Mouse (Mus musculus) hindbrain, embryonic 11.5 days (tissue): Measurements from ENCODE around the gene Siglec1. TPM values are rescaled to one million over a fixed set of nuclear protein-coding genes. Genes with fewer than 3 reads are reported as not detected.

ENCODE experiments used
- ATAC-seq: fragments of 200-750 bp; cut with Nextera tagmentation; 2 replicates; pipeline ENCODE4 v1.8.0; 2017; ENCODE audit warnings: mild to moderate bottlenecking, moderate TSS enrichment, moderate library complexity; ENCODE audit not compliant: low FRiP score
- DNase-seq: peaks from one replicate; pipeline ENCODE4 v3.0.0-alpha.2; 2015; ENCODE audit warnings: low spot score
- H3K27ac ChIP-seq: fragments of 300-500 bp; sonication (generic); 2 replicates; pipeline ENCODE4 v1.5.1; 2014; ENCODE audit warnings: mild to moderate bottlenecking, low read depth, low read length
- H3K27me3 ChIP-seq: fragments of 300-500 bp; sonication (generic); 2 replicates; pipeline ENCODE4 v1.6.1; 2014; ENCODE audit warnings: mild to moderate bottlenecking, low read length, moderate library complexity, mixed read lengths; ENCODE audit not compliant: control insufficient read depth, insufficient read depth
- H3K36me3 ChIP-seq: fragments of 300-500 bp; sonication (generic); 2 replicates; pipeline ENCODE4 v1.6.1; 2014; ENCODE audit warnings: mild to moderate bottlenecking, low read length, moderate library complexity, mixed read lengths; ENCODE audit not compliant: control insufficient read depth, insufficient read depth
- H3K4me1 ChIP-seq: fragments of 300-500 bp; sonication (generic); replicated peaks from 2 replicates; pipeline ENCODE4 v1.6.1; 2014; ENCODE audit warnings: low read length, mixed read lengths; ENCODE audit not compliant: control insufficient read depth, insufficient read depth
- H3K4me2 ChIP-seq: fragments of 300-500 bp; sonication (generic); replicated peaks from 2 replicates; pipeline ENCODE4 v1.6.1; 2014; ENCODE audit warnings: mild to moderate bottlenecking, low read depth, low read length
- H3K4me3 ChIP-seq: fragments of 300-500 bp; sonication (generic); 2 replicates; pipeline ENCODE4 v1.5.1; 2014; ENCODE audit warnings: low read depth, low read length
- H3K9ac ChIP-seq: fragments of 300-500 bp; sonication (generic); 2 replicates; pipeline ENCODE4 v1.6.1; 2014; ENCODE audit warnings: low read depth, low read length
- H3K9me3 ChIP-seq: fragments of 300-500 bp; sonication (generic); 2 replicates; pipeline ENCODE4 v1.6.1; 2016; ENCODE audit warnings: low read length; ENCODE audit not compliant: control insufficient read depth
- WGBS: fragments of 180-500 bp; shearing (Covaris S2); extraction: QIAGEN DNeasy Blood & Tissue Kit; methylation state at CpG from one replicate; pipeline ENCODE4 v1.1.7; 2014; 5-methylcytosine and 5-hydroxymethylcytosine counted together
- polyA plus RNA-seq: library from polyadenylated mRNA; unstranded; fragments of >200 nt; fragmentation: Nextera tagmentation; extraction: Ambion mirVana; gene quantifications from 2 replicates; pipeline ENCODE4 v1.2.1, GENCODE M21; 2014

The Siglec1 gene
- polyA plus RNA-seq, 1 experiment from 2014 or later, result 0.15 TPM

- Histone ChIP-seq H3K9ac (no peak overlapping the region), H3K27ac (no peak overlapping the region), H3K27me3 (peaks cover 34% of the 10 kb centered on the region), H3K9me3 (no peaks in the 10 kb centered on the region), H3K36me3 (no peaks in the 10 kb centered on the region), H3K4me2 (no peak overlapping the region), H3K4me3 (no peak overlapping the region), H3K4me1 (0 out of 2 replicates have a peak, but pooled peaks cover 2% of the 10 kb centered on the region)
- ATAC-seq, result no peak
- no peak for DNase-seq
- WGBS, result 69% methylated on average over 9 of the region's 9 CpGs
Measured at GRCm38 (mm10) chr2:131059781-131060540, 26.6 kb downstream of the Siglec1 start.

GRCm38 (mm10) chr2:131059377-131059776 is 27.2 kb downstream of the Siglec1 start:
- H3K4me2 ChIP-seq, result no peak overlapping the region
- H3K27me3 ChIP-seq, result peaks cover 37% of the 10 kb centered on the region
- H3K36me3 ChIP-seq, result no peaks in the 10 kb centered on the region
- H3K4me3 ChIP-seq, result no peak overlapping the region
- DNase-seq (no peak), ATAC-seq (no peak)
- no peak overlapping the region for H3K9ac ChIP-seq
- no peak overlapping the region for H3K27ac ChIP-seq
- 78% methylated on average over 1 of the region's 1 CpGs for WGBS
- no peaks in the 10 kb centered on the region for H3K9me3 ChIP-seq
- peaks cover 2% of the 10 kb centered on the region; the same call in 1 of the 2 replicates for H3K4me1 ChIP-seq

DNA sequence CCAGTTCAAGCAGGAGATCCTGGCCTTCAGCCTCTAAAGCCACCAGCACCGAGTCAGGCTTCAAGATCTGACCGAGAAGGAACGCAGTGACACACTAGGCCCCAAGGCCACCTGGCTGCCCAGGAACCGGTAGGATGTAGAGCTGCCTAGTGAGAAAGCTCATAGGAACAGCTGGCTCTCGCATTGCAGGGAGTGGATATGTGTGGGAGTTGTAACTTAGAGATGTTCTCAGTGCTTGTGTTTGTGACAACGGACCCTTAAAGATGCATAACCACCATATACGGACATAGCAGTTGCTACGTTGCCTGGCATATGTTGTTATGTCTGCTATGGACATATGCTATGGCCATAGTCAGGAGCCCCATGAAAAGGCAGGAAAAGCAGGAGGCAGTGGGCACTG is 27.9 kb downstream of the Siglec1 start:
- no peak overlapping the region for H3K4me2 ChIP-seq
- no peak overlapping the region for H3K4me3 ChIP-seq
- WGBS, result 96% methylated on average over 8 of the region's 8 CpGs
- peaks cover 7% of the 10 kb centered on the region for H3K4me1 ChIP-seq
- H3K27ac ChIP-seq, result no peak overlapping the region
- H3K27me3 ChIP-seq, result peaks cover 41% of the 10 kb centered on the region
- H3K9me3 ChIP-seq, result no peaks in the 10 kb centered on the region
- no peak for ATAC-seq
- no peak overlapping the region for H3K9ac ChIP-seq
- no peaks in the 10 kb centered on the region for H3K36me3 ChIP-seq
- DNase-seq, result no peak

DNA sequence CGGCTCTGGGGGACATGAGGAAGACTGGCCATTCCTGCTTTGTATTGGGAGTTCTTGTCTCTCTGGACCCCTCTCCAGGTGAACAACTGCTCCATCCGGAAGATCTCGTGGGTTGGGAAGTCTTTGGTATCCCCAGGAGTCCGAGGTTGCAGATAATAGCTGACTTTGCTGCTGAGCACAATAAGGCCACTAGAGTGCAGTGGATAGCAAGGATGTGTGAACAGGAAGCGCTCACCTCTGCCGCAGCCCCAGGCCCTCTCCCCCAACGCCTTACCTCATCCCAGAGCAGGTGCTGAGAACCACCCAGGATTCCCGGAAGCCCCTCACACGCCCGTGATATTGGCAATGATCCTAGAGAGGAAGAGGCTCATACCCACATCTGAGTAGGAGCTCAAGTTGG is 30.4 kb downstream of the Siglec1 start:
- peak; percentile 22; the same call in 1 of the 2 replicates for ATAC-seq
- H3K4me3 ChIP-seq, result no peak overlapping the region
- WGBS, result 4% methylated on average over 10 of the region's 10 CpGs
- peaks cover 45% of the 10 kb centered on the region for H3K27me3 ChIP-seq
- H3K4me2 ChIP-seq, result no peak overlapping the region
- H3K9ac ChIP-seq, result no peak overlapping the region
- peak; percentile 55 for DNase-seq
- H3K4me1 ChIP-seq, result peaks cover 5% of the 10 kb centered on the region
- no peaks in the 10 kb centered on the region for H3K36me3 ChIP-seq
- no peaks in the 10 kb centered on the region for H3K9me3 ChIP-seq
- no peak overlapping the region for H3K27ac ChIP-seq

DNA sequence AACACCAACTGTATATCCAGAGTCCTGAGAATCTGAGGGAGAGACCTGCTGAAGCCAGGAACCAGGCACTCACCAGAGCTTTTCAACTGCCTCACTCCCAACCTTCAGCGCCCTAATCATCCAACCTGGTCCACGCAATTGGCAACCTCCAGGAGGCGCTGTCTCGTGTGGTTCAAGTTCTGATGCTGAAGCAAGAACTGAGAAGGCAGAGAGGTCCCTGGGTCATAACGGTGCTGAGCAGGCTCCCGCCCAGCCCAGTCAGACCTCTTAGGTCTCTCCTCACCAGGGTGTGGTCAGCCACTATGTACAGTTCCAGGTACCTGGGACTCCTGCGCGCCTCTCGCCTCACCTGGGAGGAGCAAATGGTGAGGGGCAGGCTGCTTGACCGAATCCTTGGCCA is 30.9 kb downstream of the Siglec1 start:
- Histone ChIP-seq H3K9me3 (no peaks in the 10 kb centered on the region), H3K27ac (no peak overlapping the region), H3K4me3 (no peak overlapping the region), H3K4me1 (peaks cover 5% of the 10 kb centered on the region), H3K4me2 (no peak overlapping the region), H3K9ac (no peak overlapping the region), H3K27me3 (peaks cover 45% of the 10 kb centered on the region), H3K36me3 (no peaks in the 10 kb centered on the region)
- DNase-seq (peak; percentile 83), ATAC-seq (peak; percentile 60; the same call in 1 of the 2 replicates)
- WGBS, result 2% methylated on average over 10 of the region's 10 CpGs

DNA sequence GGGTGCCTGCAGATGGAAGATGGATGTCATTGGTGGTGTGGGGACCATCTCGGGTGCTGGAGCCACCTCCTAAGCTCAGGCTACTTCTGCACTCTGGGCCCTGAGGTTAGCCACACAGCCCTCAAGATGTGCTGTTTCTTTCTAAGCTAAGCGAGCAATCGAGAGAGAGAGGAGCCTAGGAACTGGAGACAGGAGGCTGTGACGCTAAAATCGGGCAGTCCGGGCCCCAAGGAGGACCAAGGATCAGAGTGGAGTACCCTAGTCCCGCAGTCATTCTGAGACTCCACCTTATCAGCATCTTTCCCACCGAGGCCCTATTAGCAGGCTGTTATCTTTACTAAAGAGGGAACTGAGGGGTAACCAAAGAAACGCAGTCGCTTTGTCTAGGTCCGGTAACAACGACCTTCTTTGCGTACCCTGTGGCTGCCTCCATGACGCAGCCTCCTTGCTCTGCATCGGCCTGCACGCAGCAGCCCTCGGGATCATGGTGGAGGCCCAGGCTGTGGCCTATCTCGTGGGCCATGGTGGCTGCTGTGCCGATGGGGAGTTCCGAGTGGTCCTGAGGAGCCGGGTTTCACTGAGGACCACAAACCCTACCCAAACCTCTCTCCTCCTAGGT is 31.8 kb downstream of the Siglec1 start:
- ATAC-seq (0 out of 2 replicates have a peak, but pooled peaks have one; percentile 17), DNase-seq (peak; percentile 55)
- Histone ChIP-seq H3K9ac (no peak overlapping the region), H3K27me3 (peaks cover 45% of the 10 kb centered on the region), H3K4me1 (peaks cover 5% of the 10 kb centered on the region), H3K36me3 (no peaks in the 10 kb centered on the region), H3K4me3 (peak overlapping the region; percentile 15; the same call in 1 of the 2 replicates), H3K4me2 (peak overlapping the region; percentile 43), H3K27ac (no peak overlapping the region), H3K9me3 (no peaks in the 10 kb centered on the region)
- WGBS, result 2% methylated on average over 21 of the region's 21 CpGs

DNA sequence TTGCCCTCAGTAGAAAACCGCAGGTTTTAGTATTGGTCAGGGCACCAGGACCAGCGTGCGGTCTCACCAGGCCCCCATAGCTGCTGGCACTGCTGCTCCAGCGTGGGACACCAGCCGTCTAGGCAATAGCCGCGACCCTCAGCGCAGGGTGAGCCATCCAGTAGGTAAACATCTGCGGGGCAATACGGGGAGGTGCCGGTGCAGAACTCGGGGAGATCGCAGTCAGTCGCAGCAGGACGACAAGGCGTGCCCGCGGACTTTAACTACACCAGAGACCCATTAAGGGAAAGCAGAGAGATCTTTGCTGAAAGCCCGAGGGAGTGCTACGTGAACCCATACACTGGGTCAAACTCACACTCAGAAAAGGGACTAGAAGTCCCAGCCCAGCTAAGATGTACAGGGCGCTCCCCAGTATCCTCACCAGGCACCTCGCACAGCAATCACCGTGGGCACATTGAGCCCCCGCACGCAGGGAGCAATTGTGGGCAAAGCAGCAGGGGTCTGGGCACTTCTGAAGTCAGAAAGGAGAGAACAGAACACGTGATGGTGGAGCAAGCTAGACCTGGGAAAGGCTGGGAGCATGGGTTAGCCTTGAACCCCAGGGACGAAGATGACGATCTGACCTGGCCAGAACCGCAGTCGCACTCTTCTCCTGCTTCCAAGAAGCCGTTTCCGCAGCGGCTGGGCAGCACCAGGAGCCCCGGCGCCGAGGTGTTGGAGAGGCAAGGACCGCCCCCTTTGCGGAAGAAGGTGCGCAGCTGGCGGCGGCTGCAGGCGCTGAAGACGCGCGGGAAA is 32.5 kb downstream of the Siglec1 start:
- no peak overlapping the region for H3K27ac ChIP-seq
- H3K4me2 ChIP-seq, result peak overlapping the region; percentile 43
- no peaks in the 10 kb centered on the region for H3K36me3 ChIP-seq
- peaks cover 5% of the 10 kb centered on the region for H3K4me1 ChIP-seq
- DNase-seq (peak; percentile 25), ATAC-seq (no peak)
- peaks cover 45% of the 10 kb centered on the region for H3K27me3 ChIP-seq
- no peaks in the 10 kb centered on the region for H3K9me3 ChIP-seq
- H3K9ac ChIP-seq, result no peak overlapping the region
- 1% methylated on average over 45 of the region's 45 CpGs for WGBS
- peak overlapping the region; percentile 15 for H3K4me3 ChIP-seq

GRCm38 (mm10) chr2:131052862-131053418 is 33.6 kb downstream of the Siglec1 start:
- ATAC-seq (no peak), DNase-seq (no peak)
- H3K27ac ChIP-seq, result no peak overlapping the region
- H3K36me3 ChIP-seq, result no peaks in the 10 kb centered on the region
- H3K9ac ChIP-seq, result no peak overlapping the region
- peaks cover 5% of the 10 kb centered on the region for H3K4me1 ChIP-seq
- H3K9me3 ChIP-seq, result no peaks in the 10 kb centered on the region
- no peak overlapping the region for H3K4me3 ChIP-seq
- WGBS, result 71% methylated on average over 6 of the region's 6 CpGs
- H3K4me2 ChIP-seq, result no peak overlapping the region
- H3K27me3 ChIP-seq, result peaks cover 45% of the 10 kb centered on the region
